Mouse (Mus musculus) CH12.LX (cell line): ENCODE measurements at regions not wholly inside any gene's neighbourhood (a gene's known extent, or its start where the extent isn't known, plus 50 kb on each side); places are given as distances from the start of the nearest gene placed in this dataset.

ENCODE experiments used
- DNase-seq: peaks from one replicate; pipeline ENCODE4 v3.0.0-alpha.2; 2013; ENCODE audit errors: extremely low read depth
- H3K27ac ChIP-seq: 2 replicates; pipeline ENCODE4 v1.5.1; 2012; ENCODE audit warnings: low read depth, mild to moderate bottlenecking, control low read depth, moderate library complexity; ENCODE audit not compliant: insufficient read depth
- H3K27me3 ChIP-seq: replicated peaks from 2 replicates; pipeline ENCODE3; 2012; ENCODE audit warnings: inconsistent platforms
- H3K36me3 ChIP-seq, 2 experiments: replicated peaks in 1 of 2; 2 replicates each; pipeline versions ENCODE3 to v1.6.1; 2012; ENCODE audit warnings: inconsistent platforms in 1 of 2, low read length in 1 of 2, mild to moderate bottlenecking in 1 of 2, mixed read lengths in 1 of 2, moderate library complexity in 1 of 2; ENCODE audit not compliant: control insufficient read depth in 1 of 2, insufficient read depth in 1 of 2
- H3K4me1 ChIP-seq, 2 experiments: 2 replicates each; pipeline ENCODE4 v1.6.1; 2012; ENCODE audit warnings: inconsistent platforms in 1 of 2, moderate library complexity in 1 of 2; ENCODE audit not compliant: insufficient read depth in 2 of 2, control insufficient read depth in 1 of 2
- H3K4me2 ChIP-seq: 2 replicates; pipeline ENCODE4 v1.6.1; 2012; ENCODE audit warnings: low read depth, mild to moderate bottlenecking, control low read depth; ENCODE audit not compliant: poor library complexity, insufficient read depth, severe bottlenecking
- H3K4me3 ChIP-seq, 3 experiments: fragments of 150-350 bp in 1 of 3; sonication (generic) in 1 of 3; replicated peaks in 1 of 3; 2 replicates each; pipeline versions ENCODE3 to v1.5.1; 2011 to 2012; ENCODE audit warnings: low read depth in 2 of 3, low read length in 2 of 3, mild to moderate bottlenecking in 2 of 3, moderate library complexity in 2 of 3, control low read depth in 1 of 3, improper control_type of control experiment in 1 of 3, inconsistent platforms in 1 of 3, mixed read lengths in 1 of 3; ENCODE audit not compliant: poor library complexity in 1 of 3
- H3K79me2 ChIP-seq: replicated peaks from 2 replicates; pipeline ENCODE4 v1.6.1; 2012; ENCODE audit warnings: mild to moderate bottlenecking, moderate library complexity; ENCODE audit not compliant: control insufficient read depth, poor library complexity, insufficient read depth, severe bottlenecking; ENCODE audit errors: extremely low read depth
- H3K9ac ChIP-seq: 2 replicates; pipeline ENCODE4 v1.6.1; 2012; ENCODE audit warnings: low read depth, mild to moderate bottlenecking, control low read depth, moderate library complexity; ENCODE audit not compliant: insufficient read depth
- H3K9me3 ChIP-seq: replicated peaks from 2 replicates; pipeline ENCODE3; 2012; ENCODE audit warnings: low read length, inconsistent platforms, mixed read lengths
- CHD2 ChIP-seq: IDR thresholded peaks from 2 replicates; pipeline ENCODE4 v1.6.1; 2011; ENCODE audit warnings: low read length, improper control_type of control experiment
- CTCF ChIP-seq, 2 experiments: IDR thresholded peaks in 1 of 2; conservative IDR thresholded peaks in 1 of 2; 2 replicates each; pipeline ENCODE4 v1.5.1; 2011 to 2012; ENCODE audit warnings: low read depth in 2 of 2, low read length in 2 of 2, improper control_type of control experiment in 1 of 2, inconsistent platforms in 1 of 2, mild to moderate bottlenecking in 1 of 2, moderate library complexity in 1 of 2
- E2F4 ChIP-seq: IDR thresholded peaks from 2 replicates; pipeline ENCODE4 v1.6.1; 2011; ENCODE audit warnings: low read depth, low read length, improper control_type of control experiment; ENCODE audit not compliant: insufficient replicate concordance
- ELF1 ChIP-seq: IDR thresholded peaks from 2 replicates; pipeline ENCODE4 v1.6.1; 2014; ENCODE audit warnings: low read depth, mild to moderate bottlenecking, inconsistent platforms, low read length, improper control_type of control experiment
- ETS1 ChIP-seq: conservative IDR thresholded peaks from 2 replicates; pipeline ENCODE4 v1.6.1; 2012; ENCODE audit warnings: low read depth, mild to moderate bottlenecking, inconsistent platforms, low read length, improper control_type of control experiment, moderate library complexity
- GABPA ChIP-seq: IDR thresholded peaks from 2 replicates; pipeline ENCODE4 v1.6.1; 2012; ENCODE audit warnings: low read depth, low read length, improper control_type of control experiment, inconsistent platforms; ENCODE audit not compliant: insufficient replicate concordance
- HCFC1 ChIP-seq: IDR thresholded peaks from 2 replicates; pipeline ENCODE4 v1.6.1; 2012; ENCODE audit warnings: low read depth, mild to moderate bottlenecking, inconsistent platforms, low read length, improper control_type of control experiment
- JUN ChIP-seq: IDR thresholded peaks from 2 replicates; pipeline ENCODE4 v1.6.1; 2011; ENCODE audit warnings: low read depth, mild to moderate bottlenecking, low read length, improper control_type of control experiment, moderate library complexity; ENCODE audit not compliant: insufficient read depth
- JUND ChIP-seq: conservative IDR thresholded peaks from 2 replicates; pipeline ENCODE4 v1.6.1; 2011; ENCODE audit warnings: low read depth, low read length, improper control_type of control experiment
- KAT2A ChIP-seq: IDR thresholded peaks from 2 replicates; pipeline ENCODE4 v1.6.1; 2012; ENCODE audit warnings: low read length, improper control_type of control experiment, inconsistent platforms; ENCODE audit not compliant: insufficient replicate concordance
- MYC ChIP-seq: IDR thresholded peaks from 2 replicates; pipeline ENCODE4 v1.6.1; 2011; ENCODE audit warnings: low read depth, mild to moderate bottlenecking, improper control_type of control experiment, low read length
- NELFE ChIP-seq: IDR thresholded peaks from 2 replicates; pipeline ENCODE4 v1.6.1; 2011; ENCODE audit warnings: low read depth, low read length, improper control_type of control experiment
- NRF1 ChIP-seq: IDR thresholded peaks from 2 replicates; pipeline ENCODE4 v1.6.1; 2014; ENCODE audit warnings: low read depth, mild to moderate bottlenecking, inconsistent platforms, low read length, improper control_type of control experiment, moderate library complexity
- POLR2A ChIP-seq: IDR thresholded peaks from 2 replicates; pipeline ENCODE4 v1.6.1; 2011; ENCODE audit warnings: low read depth, mild to moderate bottlenecking, improper control_type of control experiment, low read length
- POLR2AphosphoS2 ChIP-seq: IDR thresholded peaks from 2 replicates; pipeline ENCODE4 v1.6.1; 2011; ENCODE audit warnings: low read depth, low read length, improper control_type of control experiment
- SIN3A ChIP-seq: IDR thresholded peaks from 2 replicates; pipeline ENCODE4 v1.6.1; 2012; ENCODE audit warnings: low read length, improper control_type of control experiment, inconsistent platforms
- SMC3 ChIP-seq: IDR thresholded peaks from 2 replicates; pipeline ENCODE4 v1.6.1; 2011; ENCODE audit warnings: low read depth, low read length, improper control_type of control experiment
- TCF12 ChIP-seq: IDR thresholded peaks from 2 replicates; pipeline ENCODE4 v1.6.1; 2014; ENCODE audit warnings: low read depth, mild to moderate bottlenecking, inconsistent platforms, low read length, improper control_type of control experiment
- USF1 ChIP-seq: IDR thresholded peaks from 2 replicates; pipeline ENCODE4 v1.6.1; 2014; ENCODE audit warnings: low read depth, mild to moderate bottlenecking, inconsistent platforms, low read length, improper control_type of control experiment
- ZMIZ1 ChIP-seq: IDR thresholded peaks from 2 replicates; pipeline ENCODE4 v1.6.1; 2012; ENCODE audit warnings: low read depth, mild to moderate bottlenecking, inconsistent platforms, low read length, improper control_type of control experiment
- ZNF384 ChIP-seq: IDR thresholded peaks from 2 replicates; pipeline ENCODE4 v1.6.1; 2012; ENCODE audit warnings: low read depth, low read length, improper control_type of control experiment, inconsistent platforms
- dilution Hi-C: fragments of 300-500 bp; cut with MboI; formaldehyde crosslinking; loops from 2 replicates; pipeline ENCODE4 v1.14.3; 2020; ENCODE audit warnings: low sequenced_read_pairs; ENCODE audit not compliant: extremely low pct_unique_long_range_greater_than_20kb, extremely low pct_ligation_motif_present
- in situ Hi-C: fragments of 300-500 bp; cut with MboI; formaldehyde crosslinking; loops from 3 replicates; pipeline ENCODE4 v1.14.3; 2019; ENCODE audit warnings: low sequenced_read_pairs, low pct_ligation_motif_present, low pct_unique_long_range_greater_than_20kb, mixed read lengths

GRCm38 (mm10) chr16:77461922-77462321 lies 140.0 kb downstream of the Gm11146 start:
- Histone ChIP-seq H3K4me3 (no peak overlapping the region), H3K4me2 (no peak overlapping the region), H3K36me3 (no peaks in the 10 kb centered on the region), H3K27ac (no peak overlapping the region), H3K27me3 (no peaks in the 10 kb centered on the region), H3K9ac (no peak overlapping the region), H3K9me3 (peaks cover 19% of the 10 kb centered on the region), H3K79me2 (no peaks in the 10 kb centered on the region), H3K4me1 (no peaks in the 10 kb centered on the region)
- in situ Hi-C loops = no loop called here
- no peak for DNase-seq
- dilution Hi-C loops = no loop called here
- TF ChIP-seq JUND (no peak), GABPA (no peak), NRF1 (no peak), SMC3 (no peak)

GRCm38 (mm10) chr16:77461459-77461858 lies 140.4 kb downstream of the Gm11146 start:
- dilution Hi-C loops = no loop called here
- TF ChIP-seq CHD2 = no peak
- no peak for TF ChIP-seq ZNF384
- no peak for TF ChIP-seq MYC
- no peak for TF ChIP-seq E2F4
- no peak for TF ChIP-seq ELF1
- TF ChIP-seq KAT2A = no peak
- TF ChIP-seq USF1 = no peak
- no peak for TF ChIP-seq JUN
- no peak for TF ChIP-seq GABPA
- TF ChIP-seq NELFE = no peak
- no peak for TF ChIP-seq HCFC1
- TF ChIP-seq POLR2AphosphoS2 = no peak
- TF ChIP-seq TCF12 = no peak
- no peak for TF ChIP-seq ZMIZ1
- no peak for TF ChIP-seq CTCF (conservative IDR thresholded peaks at IDR 0.05 in 1 of 2, IDR thresholded peaks at IDR 0.05 in 1 of 2; ENCODE audit: low read depth in 2 of 2, low read length in 2 of 2)
- no peak for TF ChIP-seq ETS1
- TF ChIP-seq POLR2A = no peak
- no peak for TF ChIP-seq SIN3A
- no peak for TF ChIP-seq NRF1

More at GRCm38 (mm10) chr16:77461459-77461858, 140.4 kb downstream of the Gm11146 start:
- DNase-seq = no peak
- Histone ChIP-seq H3K4me1 (no peaks in the 10 kb centered on the region), H3K9me3 (peaks cover 19% of the 10 kb centered on the region), H3K4me2 (no peak overlapping the region), H3K9ac (no peak overlapping the region), H3K4me3 (no peak overlapping the region), H3K27ac (no peak overlapping the region), H3K27me3 (no peaks in the 10 kb centered on the region), H3K79me2 (no peaks in the 10 kb centered on the region), H3K36me3 (no peaks in the 10 kb centered on the region)
- in situ Hi-C loops = no loop called here
